Mouse (Mus musculus) stomach, embryonic 14.5 days (tissue): Measurements from ENCODE around the gene Kif13a. TPM values are rescaled to one million over a fixed set of nuclear protein-coding genes. Genes with fewer than 3 reads are reported as not detected.

Experiments
- ATAC-seq: fragments of 200-750 bp; cut with Nextera tagmentation; 2 replicates; pipeline ENCODE4 v1.8.0; 2017; ENCODE audit warnings: low read depth, moderate TSS enrichment; ENCODE audit not compliant: insufficient number of reproducible peaks, insufficient read depth, low FRiP score
- H3K27ac ChIP-seq: fragments of 300-500 bp; sonication (generic); 2 replicates; pipeline ENCODE4 v1.5.1; 2014; ENCODE audit warnings: mild to moderate bottlenecking, low read length, moderate library complexity, mixed read lengths
- H3K27me3 ChIP-seq: fragments of 300-500 bp; sonication (generic); 2 replicates; pipeline ENCODE4 v1.6.1; 2014; ENCODE audit warnings: low read length, control low read depth, mixed read lengths; ENCODE audit not compliant: control insufficient read depth, insufficient read depth
- H3K36me3 ChIP-seq: fragments of 300-500 bp; sonication (generic); 2 replicates; pipeline ENCODE4 v1.6.1; 2014; ENCODE audit warnings: mild to moderate bottlenecking, control low read depth, low read length, moderate library complexity, mixed read lengths; ENCODE audit not compliant: control insufficient read depth, insufficient read depth
- H3K4me1 ChIP-seq: fragments of 300-500 bp; sonication (generic); 2 replicates; pipeline ENCODE4 v1.6.1; 2014; ENCODE audit warnings: low read length, control low read depth, mixed read lengths; ENCODE audit not compliant: control insufficient read depth, insufficient read depth
- H3K4me2 ChIP-seq: fragments of 300-500 bp; sonication (generic); replicated peaks from 2 replicates; pipeline ENCODE4 v1.6.1; 2014; ENCODE audit warnings: low read depth, low read length, control low read depth
- H3K4me3 ChIP-seq: fragments of 300-500 bp; sonication (generic); 2 replicates; pipeline ENCODE4 v1.5.1; 2014; ENCODE audit warnings: low read depth, low read length, control low read depth
- H3K9ac ChIP-seq: fragments of 300-500 bp; sonication (generic); replicated peaks from 2 replicates; pipeline ENCODE4 v1.6.1; 2014; ENCODE audit warnings: low read depth, mild to moderate bottlenecking, control low read depth, low read length, moderate library complexity, mixed read lengths
- H3K9me3 ChIP-seq: fragments of 300-500 bp; sonication (generic); 2 replicates; pipeline ENCODE4 v1.6.1; 2016; ENCODE audit warnings: low read depth, low read length, control low read depth; ENCODE audit not compliant: control insufficient read depth
- WGBS: fragments of 180-500 bp; shearing (Covaris S2); extraction: QIAGEN DNeasy Blood & Tissue Kit; methylation state at CpG from one replicate; pipeline ENCODE4 v1.1.7; 2014; 5-methylcytosine and 5-hydroxymethylcytosine counted together
- polyA plus RNA-seq: library from polyadenylated mRNA; unstranded; fragments of >200 nt; fragmentation: Nextera tagmentation; extraction: Ambion mirVana; gene quantifications from 2 replicates; pipeline ENCODE4 v1.2.1, GENCODE M21; 2014

Kif13a gene
- polyA plus RNA-seq, 1 experiment from 2014 or later: 14.8 TPM

DNA sequence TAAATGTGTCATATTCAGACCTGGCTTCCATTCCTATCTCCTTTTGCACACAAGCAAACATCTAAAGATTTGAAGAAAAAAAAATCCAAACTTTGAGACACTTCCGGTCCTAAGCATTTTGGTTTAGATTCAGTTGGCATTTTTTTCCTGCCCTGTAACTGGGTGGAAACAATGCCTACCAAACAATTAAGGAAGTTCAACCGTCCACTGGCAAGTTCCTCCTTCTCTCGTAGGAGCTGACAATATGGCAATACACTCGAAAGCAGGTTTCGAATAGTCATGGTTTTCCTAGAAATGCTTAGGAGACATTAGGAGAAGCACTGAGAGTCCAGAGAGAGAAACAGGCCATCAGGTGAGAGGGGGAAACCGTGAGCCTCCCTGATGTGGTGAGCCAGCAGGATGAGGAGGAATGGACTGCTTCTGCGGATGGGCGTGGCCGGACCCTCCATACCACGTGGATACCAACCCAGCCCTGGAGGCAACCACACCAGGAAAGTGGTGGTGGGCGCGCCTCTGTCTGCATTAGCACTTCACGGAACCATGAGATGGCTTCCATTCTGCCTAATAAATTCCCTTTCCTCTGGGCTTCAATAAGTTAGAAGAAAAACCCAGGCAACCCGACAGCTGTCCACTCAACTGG, 24.6 kb downstream of the Kif13a start:
- Histone ChIP-seq H3K4me2 (no peak overlapping the region), H3K4me1 (0 out of 2 replicates have a peak, but pooled peaks cover 7% of the 10 kb centered on the region), H3K27ac (no peak overlapping the region), H3K9ac (no peak overlapping the region), H3K4me3 (no peak overlapping the region), H3K36me3 (no peaks in the 10 kb centered on the region), H3K9me3 (no peaks in the 10 kb centered on the region), H3K27me3 (no peaks in the 10 kb centered on the region)
- ATAC-seq: no peak
- 83% methylated on average over 14 of the region's 14 CpGs for WGBS

GRCm38 (mm10) chr13:46902568-46903255, 27.0 kb downstream of the Kif13a start:
- no peaks in the 10 kb centered on the region for H3K9me3 ChIP-seq
- H3K36me3 ChIP-seq: no peaks in the 10 kb centered on the region
- no peak overlapping the region for H3K4me3 ChIP-seq
- ATAC-seq: no peak
- no peaks in the 10 kb centered on the region for H3K4me1 ChIP-seq
- H3K27ac ChIP-seq: no peak overlapping the region
- WGBS: 74% methylated on average over 7 of the region's 7 CpGs
- H3K27me3 ChIP-seq: no peaks in the 10 kb centered on the region
- H3K9ac ChIP-seq: no peak overlapping the region
- no peak overlapping the region for H3K4me2 ChIP-seq

DNA sequence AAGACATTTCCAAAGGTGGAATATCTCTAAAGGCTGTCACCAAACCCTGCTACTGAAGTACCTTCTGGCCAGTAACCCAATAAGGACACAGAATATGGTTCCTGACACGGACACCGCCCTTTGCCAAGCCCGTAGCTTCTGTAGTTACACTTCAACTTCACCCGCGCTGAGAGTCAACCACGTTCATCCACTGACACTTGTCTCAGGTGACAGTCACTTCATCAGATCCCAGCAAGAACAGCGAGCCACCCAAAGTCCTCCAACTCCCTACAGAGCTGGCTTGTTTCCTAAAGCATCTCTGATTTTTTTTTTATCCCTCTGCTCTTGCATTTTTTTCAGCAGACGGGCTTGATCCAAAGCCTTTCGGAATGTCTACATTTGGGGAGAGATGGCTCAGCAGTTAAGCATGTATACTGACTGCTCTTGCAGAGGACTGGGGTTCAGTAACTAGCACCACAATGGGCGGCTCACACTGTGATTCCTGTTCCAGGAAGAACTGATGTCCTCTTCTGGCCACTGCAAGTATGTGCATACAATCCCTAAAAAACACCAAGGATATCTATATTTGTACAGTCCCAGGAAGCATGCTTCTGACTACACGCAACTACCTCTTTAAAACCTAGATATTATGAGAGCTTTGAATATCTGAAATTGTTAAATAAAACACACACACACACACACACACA, 28.7 kb downstream of the Kif13a start:
- Histone ChIP-seq H3K4me1 (no peaks in the 10 kb centered on the region), H3K36me3 (no peaks in the 10 kb centered on the region), H3K4me3 (no peak overlapping the region), H3K9me3 (no peaks in the 10 kb centered on the region), H3K4me2 (no peak overlapping the region), H3K27me3 (no peaks in the 10 kb centered on the region), H3K27ac (no peak overlapping the region), H3K9ac (no peak overlapping the region)
- WGBS: 92% methylated on average over 11 of the region's 11 CpGs
- ATAC-seq: no peak

DNA sequence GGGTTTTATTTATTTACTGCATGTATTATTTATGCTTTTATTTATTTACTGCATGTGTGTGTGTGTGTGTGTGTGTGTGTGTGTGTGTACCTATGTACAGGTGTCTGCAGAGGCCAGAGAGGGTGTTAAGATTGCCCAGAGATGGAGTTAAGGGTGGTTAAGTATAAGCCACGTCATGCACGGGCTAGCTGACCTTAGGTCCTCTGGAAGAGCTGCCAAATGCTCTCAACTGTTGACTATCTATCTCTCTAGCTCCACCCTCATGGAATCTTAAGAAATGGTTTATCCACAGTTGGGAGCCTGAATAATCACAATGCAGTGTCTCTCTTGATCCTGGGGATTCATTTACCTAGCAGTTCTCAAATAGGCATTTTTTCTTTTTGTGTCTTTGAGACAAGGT, 30.8 kb downstream of the Kif13a start:
- ATAC-seq: no peak
- no peak overlapping the region for H3K27ac ChIP-seq
- H3K4me1 ChIP-seq: no peaks in the 10 kb centered on the region
- H3K4me2 ChIP-seq: no peak overlapping the region
- no peaks in the 10 kb centered on the region for H3K36me3 ChIP-seq
- H3K9me3 ChIP-seq: no peaks in the 10 kb centered on the region
- H3K4me3 ChIP-seq: no peak overlapping the region
- H3K27me3 ChIP-seq: no peaks in the 10 kb centered on the region
- H3K9ac ChIP-seq: no peak overlapping the region
- WGBS: 43% methylated on average over 2 of the region's 2 CpGs

DNA sequence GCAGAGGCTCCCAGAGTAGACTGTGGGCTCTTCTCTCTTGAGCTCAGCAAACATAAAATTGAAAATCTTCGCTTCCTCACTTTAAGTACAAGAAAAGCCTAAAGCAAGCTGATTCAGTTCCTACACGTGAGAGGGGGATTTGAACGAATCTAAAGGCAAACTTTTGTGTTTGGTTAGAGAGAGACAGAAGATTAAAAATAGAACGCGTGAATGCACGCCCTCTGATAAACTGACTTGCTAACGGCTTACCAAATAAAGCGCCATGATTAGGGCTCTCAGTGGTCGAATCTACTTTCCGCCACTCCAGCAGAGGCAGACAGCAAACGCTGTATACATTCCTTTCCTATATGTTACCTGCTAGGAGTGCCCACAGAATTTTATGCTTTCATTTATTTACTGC, 31.3 kb downstream of the Kif13a start:
- H3K27me3 ChIP-seq: no peaks in the 10 kb centered on the region
- H3K4me2 ChIP-seq: no peak overlapping the region
- no peak overlapping the region for H3K9ac ChIP-seq
- H3K36me3 ChIP-seq: no peaks in the 10 kb centered on the region
- H3K4me3 ChIP-seq: no peak overlapping the region
- H3K27ac ChIP-seq: no peak overlapping the region
- 0 out of 2 replicates have a peak, but pooled peaks have one; percentile 18 for ATAC-seq
- no peaks in the 10 kb centered on the region for H3K9me3 ChIP-seq
- no peaks in the 10 kb centered on the region for H3K4me1 ChIP-seq
- 60% methylated on average over 11 of the region's 11 CpGs for WGBS

DNA sequence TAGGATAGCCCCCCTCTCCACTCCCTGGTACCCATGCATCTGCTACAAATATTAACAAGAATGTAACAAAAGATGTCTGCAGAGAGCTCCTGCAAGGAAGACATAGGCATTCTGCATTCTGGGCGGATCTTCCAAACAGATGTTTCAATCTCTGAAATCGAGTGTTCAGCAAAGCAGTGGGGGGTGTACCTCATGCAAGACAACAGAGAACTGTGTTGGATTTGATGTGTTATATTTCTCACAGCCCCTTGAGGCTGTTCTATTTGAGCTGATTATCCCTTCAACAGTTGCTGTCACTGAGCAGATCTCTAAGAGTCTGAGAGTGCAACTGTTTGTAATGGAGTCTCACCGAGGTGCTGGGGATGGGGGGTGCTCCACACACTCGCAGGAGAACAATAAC, 37.3 kb downstream of the Kif13a start:
- H3K9ac ChIP-seq: no peak overlapping the region
- 72% methylated on average over 4 of the region's 4 CpGs for WGBS
- no peak overlapping the region for H3K4me2 ChIP-seq
- no peaks in the 10 kb centered on the region for H3K27me3 ChIP-seq
- H3K27ac ChIP-seq: no peak overlapping the region
- no peak overlapping the region for H3K4me3 ChIP-seq
- no peak for ATAC-seq
- no peaks in the 10 kb centered on the region for H3K9me3 ChIP-seq
- H3K4me1 ChIP-seq: no peaks in the 10 kb centered on the region
- H3K36me3 ChIP-seq: no peaks in the 10 kb centered on the region

- 88% methylated on average over 12 of the region's 12 CpGs for WGBS
- no peak overlapping the region for H3K4me2 ChIP-seq
- no peaks in the 10 kb centered on the region for H3K4me1 ChIP-seq
- no peaks in the 10 kb centered on the region for H3K36me3 ChIP-seq
- H3K9me3 ChIP-seq: no peaks in the 10 kb centered on the region
- H3K27ac ChIP-seq: no peak overlapping the region
- H3K27me3 ChIP-seq: no peaks in the 10 kb centered on the region
- H3K4me3 ChIP-seq: no peak overlapping the region
- H3K9ac ChIP-seq: no peak overlapping the region
- no peak for ATAC-seq
These were observed 41.5 kb downstream of the Kif13a start for GRCm38 (mm10) chr13:46888150-46888683.

GRCm38 (mm10) chr13:46886497-46887261, 43.0 kb downstream of the Kif13a start:
- no peak for ATAC-seq
- Histone ChIP-seq H3K36me3 (no peaks in the 10 kb centered on the region), H3K9me3 (no peaks in the 10 kb centered on the region), H3K4me2 (no peak overlapping the region), H3K4me3 (no peak overlapping the region), H3K27me3 (no peaks in the 10 kb centered on the region), H3K4me1 (no peaks in the 10 kb centered on the region), H3K9ac (no peak overlapping the region), H3K27ac (no peak overlapping the region)
- WGBS: 91% methylated on average over 10 of the region's 10 CpGs
